Mouse (Mus musculus): ENCODE results near the gene Gatd1. TPM values are rescaled to one million over a fixed set of nuclear protein-coding genes. Genes with fewer than 3 reads are reported as not detected.

The Gatd1 gene
- polyA plus RNA-seq, 1 experiment, result 50.5 TPM

- peak within 1 kb of the TSS; percentile 64 for H3K4me3 ChIP-seq (ENCODE audit: insufficient read depth, low read length)
- H3K4me1 ChIP-seq (ENCODE audit: control insufficient read depth, insufficient read depth, low read length), result peaks cover 15% of the 10 kb centered on the region
- H3K27ac ChIP-seq (ENCODE audit: insufficient read depth, low read depth, low read length), result peak within 1 kb of the TSS; percentile 77
- TF ChIP-seq POLR2A (IDR thresholded peaks at IDR 0.05; ENCODE audit: borderline replicate concordance, low read depth, low read length), result no peak
- no peak for TF ChIP-seq CTCF (IDR thresholded peaks at IDR 0.05; ENCODE audit: low read depth, low read length)
Observed at GRCm38 (mm10) chr7:141391625-141392551, 22.0 kb downstream of the Gatd1 start, which contains the start of gene Taldo1. Taldo1 (plus strand) TSS chr7:141392199.

GRCm38 (mm10) chr7:141390326-141391259, 23.3 kb downstream of the Gatd1 start:
- no peak for TF ChIP-seq POLR2A (IDR thresholded peaks at IDR 0.05; ENCODE audit: borderline replicate concordance, low read depth, low read length)
- no peak for TF ChIP-seq CTCF (IDR thresholded peaks at IDR 0.05; ENCODE audit: low read depth, low read length)
- Histone ChIP-seq H3K4me3 (ENCODE audit: insufficient read depth, low read length) (no peak overlapping the region), H3K4me1 (ENCODE audit: control insufficient read depth, insufficient read depth, low read length) (peaks cover 15% of the 10 kb centered on the region), H3K27ac (ENCODE audit: insufficient read depth, low read depth, low read length) (no peak overlapping the region)

GRCm38 (mm10) chr7:141388487-141389109, 25.3 kb downstream of the Gatd1 start:
- no peak overlapping the region for H3K4me3 ChIP-seq (ENCODE audit: insufficient read depth, low read length)
- no peak overlapping the region for H3K27ac ChIP-seq (ENCODE audit: insufficient read depth, low read depth, low read length)
- H3K4me1 ChIP-seq (ENCODE audit: control insufficient read depth, insufficient read depth, low read length), result peaks cover 8% of the 10 kb centered on the region
- TF ChIP-seq CTCF (IDR thresholded peaks at IDR 0.05; ENCODE audit: low read depth, low read length) (no peak), POLR2A (IDR thresholded peaks at IDR 0.05; ENCODE audit: borderline replicate concordance, low read depth, low read length) (no peak)

- no peak overlapping the region for H3K27ac ChIP-seq (ENCODE audit: insufficient read depth, low read depth, low read length)
- H3K4me1 ChIP-seq (ENCODE audit: control insufficient read depth, insufficient read depth, low read length), result peaks cover 9% of the 10 kb centered on the region
- no peak overlapping the region for H3K4me3 ChIP-seq (ENCODE audit: insufficient read depth, low read length)
- no peak for TF ChIP-seq CTCF (IDR thresholded peaks at IDR 0.05; ENCODE audit: low read depth, low read length)
- no peak for TF ChIP-seq POLR2A (IDR thresholded peaks at IDR 0.05; ENCODE audit: borderline replicate concordance, low read depth, low read length)
Observed at GRCm38 (mm10) chr7:141387807-141388486, 26.0 kb downstream of the Gatd1 start.

- H3K4me1 ChIP-seq (ENCODE audit: control insufficient read depth, insufficient read depth, low read length), result peaks cover 36% of the 10 kb centered on the region
- TF ChIP-seq CTCF (IDR thresholded peaks at IDR 0.05; ENCODE audit: low read depth, low read length), result no peak
- TF ChIP-seq POLR2A (IDR thresholded peaks at IDR 0.05; ENCODE audit: borderline replicate concordance, low read depth, low read length), result no peak
- H3K27ac ChIP-seq (ENCODE audit: insufficient read depth, low read depth, low read length), result 0 out of 2 replicates have a peak overlapping the region, but pooled peaks have one; percentile 11
- no peak overlapping the region for H3K4me3 ChIP-seq (ENCODE audit: insufficient read depth, low read length)
Observed at GRCm38 (mm10) chr7:141381068-141381835, 32.7 kb downstream of the Gatd1 start.

- H3K4me3 ChIP-seq (ENCODE audit: insufficient read depth, low read length), result no peak overlapping the region
- no peak for TF ChIP-seq POLR2A (IDR thresholded peaks at IDR 0.05; ENCODE audit: borderline replicate concordance, low read depth, low read length)
- TF ChIP-seq CTCF (IDR thresholded peaks at IDR 0.05; ENCODE audit: low read depth, low read length), result no peak
- peaks cover 36% of the 10 kb centered on the region for H3K4me1 ChIP-seq (ENCODE audit: control insufficient read depth, insufficient read depth, low read length)
- peak overlapping the region; percentile 62 for H3K27ac ChIP-seq (ENCODE audit: insufficient read depth, low read depth, low read length)
Observed at GRCm38 (mm10) chr7:141379584-141379983, 34.4 kb downstream of the Gatd1 start.

- H3K4me3 ChIP-seq (ENCODE audit: insufficient read depth, low read length), result no peak overlapping the region
- TF ChIP-seq CTCF (IDR thresholded peaks at IDR 0.05; ENCODE audit: low read depth, low read length), result no peak
- no peak for TF ChIP-seq POLR2A (IDR thresholded peaks at IDR 0.05; ENCODE audit: borderline replicate concordance, low read depth, low read length)
- no peak overlapping the region for H3K27ac ChIP-seq (ENCODE audit: insufficient read depth, low read depth, low read length)
- H3K4me1 ChIP-seq (ENCODE audit: control insufficient read depth, insufficient read depth, low read length), result peaks cover 40% of the 10 kb centered on the region
Observed at GRCm38 (mm10) chr7:141374399-141374798, 39.5 kb downstream of the Gatd1 start.

GRCm38 (mm10) chr7:141373611-141374010, 40.3 kb downstream of the Gatd1 start:
- Histone ChIP-seq H3K27ac (ENCODE audit: insufficient read depth, low read depth, low read length) (no peak overlapping the region; the same call in 1 of the 2 replicates), H3K4me1 (ENCODE audit: control insufficient read depth, insufficient read depth, low read length) (peaks cover 45% of the 10 kb centered on the region), H3K4me3 (ENCODE audit: insufficient read depth, low read length) (no peak overlapping the region)
- TF ChIP-seq CTCF (IDR thresholded peaks at IDR 0.05; ENCODE audit: low read depth, low read length), result no peak
- TF ChIP-seq POLR2A (IDR thresholded peaks at IDR 0.05; ENCODE audit: borderline replicate concordance, low read depth, low read length), result no peak
